Mouse (Mus musculus) bone marrow, adult 2 months (tissue): Measurements from ENCODE around the gene Piezo1. TPM values are rescaled to one million over a fixed set of nuclear protein-coding genes. Genes with fewer than 3 reads are reported as not detected.

Experiments
- H3K27ac ChIP-seq: fragments of 200-500 bp; 2 replicates; pipeline ENCODE4 v1.5.1; 2012; ENCODE audit warnings: low read depth, mild to moderate bottlenecking, control low read depth, inconsistent platforms, low read length; ENCODE audit not compliant: control insufficient read depth, poor library complexity, insufficient read depth
- H3K4me1 ChIP-seq: fragments of 200-500 bp; 2 replicates; pipeline ENCODE4 v1.6.1; 2011; ENCODE audit warnings: low read length; ENCODE audit not compliant: control insufficient read depth, insufficient read depth
- H3K4me3 ChIP-seq: fragments of 200-500 bp; replicated peaks from 2 replicates; pipeline ENCODE3; 2011; ENCODE audit warnings: mild to moderate bottlenecking, low read depth, low read length, control low read depth; ENCODE audit not compliant: control insufficient read depth
- CTCF ChIP-seq: fragments of 200-500 bp; IDR thresholded peaks from 2 replicates; pipeline ENCODE4 v1.5.1; 2011; ENCODE audit warnings: low read length, control low read depth; ENCODE audit not compliant: control insufficient read depth, insufficient read depth
- POLR2A ChIP-seq: fragments of 200-500 bp; IDR thresholded peaks from 2 replicates; pipeline ENCODE4 v1.6.1; 2011; ENCODE audit warnings: low read depth, mild to moderate bottlenecking, control low read depth, low read length, borderline replicate concordance; ENCODE audit not compliant: control insufficient read depth
- WGBS: fragments of 180-500 bp; shearing (Covaris S2); methylation state at CpG from one replicate; pipeline ENCODE4 v1.1.7; 2018; 5-methylcytosine and 5-hydroxymethylcytosine counted together
- polyA plus RNA-seq: library from polyadenylated mRNA; stranded (reverse); fragments of >200 nt; gene quantifications from 2 replicates; pipeline ENCODE4 v1.2.4, GENCODE M21; 2011; ENCODE audit warnings: low replicate concordance; ENCODE audit not compliant: missing spikeins, insufficient read depth, insufficient read length

Piezo1 gene
- polyA plus RNA-seq, 1 experiment = 49.3 TPM

DNA sequence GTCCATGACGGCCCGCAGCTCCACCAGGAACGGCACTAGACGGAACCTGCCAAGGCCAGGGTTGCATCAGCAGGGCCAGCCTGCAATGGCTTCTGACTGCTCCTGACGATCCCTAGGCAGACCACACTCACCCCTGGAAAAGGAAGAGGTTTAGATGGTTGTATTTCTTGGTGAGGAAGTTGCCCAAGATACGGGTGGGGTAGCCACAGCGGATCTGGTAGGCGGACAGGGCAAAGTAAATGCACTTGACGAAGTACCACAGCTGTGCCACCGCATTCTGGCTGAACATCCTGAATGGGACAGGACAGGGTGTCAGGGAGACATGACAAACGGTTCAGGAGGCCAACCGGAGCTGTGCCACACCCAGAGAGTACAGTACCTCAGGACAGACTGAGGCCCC, 66.3 kb downstream of the Piezo1 start:
- H3K27ac ChIP-seq = peak overlapping the region; percentile 84
- peak overlapping the region; percentile 39 for H3K4me3 ChIP-seq
- 42% methylated on average over 12 of the region's 12 CpGs for WGBS
- TF ChIP-seq CTCF (no peak), POLR2A (no peak; the same call in 1 of the 2 replicates)
- peaks cover 7% of the 10 kb centered on the region; the same call in 1 of the 2 replicates for H3K4me1 ChIP-seq

DNA sequence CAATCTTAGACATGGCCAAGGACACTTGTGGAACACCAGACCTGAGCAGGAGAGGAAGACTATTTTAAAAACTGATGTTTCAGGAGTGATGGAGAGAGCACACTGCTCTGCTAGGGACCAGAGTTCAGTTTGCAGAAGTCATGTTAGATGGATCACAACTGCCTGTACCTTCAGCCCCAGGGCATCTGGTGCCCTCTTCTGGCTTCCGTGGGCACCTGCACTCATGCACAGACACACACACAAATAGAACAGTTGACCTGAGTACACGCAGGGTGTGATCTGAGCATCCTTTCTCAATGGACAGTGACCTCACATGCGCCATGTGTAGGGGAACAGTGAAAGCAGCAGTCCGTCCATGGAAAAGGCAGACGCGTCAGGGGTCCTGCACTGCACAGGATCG, 67.3 kb downstream of the Piezo1 start:
- 91% methylated on average over 7 of the region's 7 CpGs for WGBS
- no peak overlapping the region for H3K27ac ChIP-seq
- no peak overlapping the region for H3K4me3 ChIP-seq
- TF ChIP-seq POLR2A = no peak
- TF ChIP-seq CTCF = peak; percentile 49; the same call in 1 of the 2 replicates
- peaks cover 7% of the 10 kb centered on the region; the same call in 1 of the 2 replicates for H3K4me1 ChIP-seq

DNA sequence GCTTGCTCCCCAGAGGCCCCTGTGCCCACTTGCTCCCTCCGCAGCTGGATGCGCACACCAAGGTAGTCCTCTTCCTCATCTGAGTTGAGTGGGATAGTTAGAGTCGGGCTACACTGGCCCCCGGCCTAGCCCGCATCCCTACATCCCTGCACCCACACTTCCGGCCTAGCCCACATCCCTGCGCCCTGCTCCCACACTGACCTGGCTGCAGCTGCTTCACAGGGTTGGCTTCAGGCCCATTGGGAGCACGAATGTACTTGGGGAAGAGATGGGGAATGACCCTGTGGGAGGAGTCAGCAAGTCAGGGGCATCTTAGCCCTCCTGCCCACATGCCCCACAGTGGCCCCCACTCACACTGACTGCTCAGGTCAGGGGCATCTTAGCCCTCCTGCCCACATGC, 68.7 kb downstream of the Piezo1 start:
- Histone ChIP-seq H3K4me1 (peaks cover 7% of the 10 kb centered on the region; the same call in 1 of the 2 replicates), H3K4me3 (no peak overlapping the region), H3K27ac (no peak overlapping the region)
- TF ChIP-seq POLR2A = no peak
- 96% methylated on average over 8 of the region's 8 CpGs for WGBS

DNA sequence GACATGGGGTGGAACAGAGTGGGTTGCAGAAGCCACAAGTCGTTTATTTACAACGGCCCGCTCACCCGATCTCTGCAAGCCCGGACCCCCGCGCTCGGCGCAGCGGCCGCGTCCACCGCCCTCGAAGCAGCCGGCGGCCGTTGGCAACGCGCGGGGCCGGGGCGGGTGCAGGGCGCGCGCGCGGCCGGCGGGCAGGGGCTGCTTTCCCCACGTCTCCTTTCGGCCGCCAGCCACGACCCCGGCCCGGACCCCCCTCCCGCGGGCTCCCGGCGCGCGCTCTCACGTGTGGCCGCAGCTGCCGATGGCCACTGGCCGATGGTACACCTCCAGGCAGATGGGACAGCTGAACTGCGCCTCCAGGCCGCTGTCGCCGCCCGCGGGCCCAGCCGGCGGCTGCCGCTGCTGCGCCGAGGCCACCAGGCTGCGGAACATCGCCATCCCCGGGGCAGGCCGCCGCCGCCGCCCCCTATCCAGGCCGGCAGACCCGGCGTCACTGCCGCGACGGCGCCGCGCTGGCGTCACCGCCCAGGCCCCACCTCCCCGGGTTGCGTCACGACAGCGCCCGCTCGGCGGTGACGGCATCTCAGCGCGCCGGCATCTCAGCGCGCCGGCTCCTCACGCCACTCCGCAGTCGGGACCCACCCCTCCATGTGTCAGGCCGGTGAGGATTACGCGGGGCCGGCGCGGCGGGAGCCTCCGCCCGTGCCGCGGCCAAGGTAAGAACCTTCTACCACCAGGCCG, 75.4 kb downstream of the Piezo1 start, which contains the start of the genes Rnf166 and Ctu2:
Gene Rnf166, minus strand, starts transcription at position 485 of the 741 bp plus-strand sequence.
Gene Ctu2, plus strand, starts transcription at position 564 of the 741 bp plus-strand sequence.
- Histone ChIP-seq H3K4me3 (peak within 1 kb of the TSS; percentile 89), H3K27ac (peak within 1 kb of the TSS; percentile 94), H3K4me1 (peaks cover 8% of the 10 kb centered on the region; the same call in 1 of the 2 replicates)
- TF ChIP-seq POLR2A (peak; percentile 58; the same call in 1 of the 2 replicates), CTCF (no peak)
- under 1% methylated on average over 99 of the region's 103 CpGs for WGBS

DNA sequence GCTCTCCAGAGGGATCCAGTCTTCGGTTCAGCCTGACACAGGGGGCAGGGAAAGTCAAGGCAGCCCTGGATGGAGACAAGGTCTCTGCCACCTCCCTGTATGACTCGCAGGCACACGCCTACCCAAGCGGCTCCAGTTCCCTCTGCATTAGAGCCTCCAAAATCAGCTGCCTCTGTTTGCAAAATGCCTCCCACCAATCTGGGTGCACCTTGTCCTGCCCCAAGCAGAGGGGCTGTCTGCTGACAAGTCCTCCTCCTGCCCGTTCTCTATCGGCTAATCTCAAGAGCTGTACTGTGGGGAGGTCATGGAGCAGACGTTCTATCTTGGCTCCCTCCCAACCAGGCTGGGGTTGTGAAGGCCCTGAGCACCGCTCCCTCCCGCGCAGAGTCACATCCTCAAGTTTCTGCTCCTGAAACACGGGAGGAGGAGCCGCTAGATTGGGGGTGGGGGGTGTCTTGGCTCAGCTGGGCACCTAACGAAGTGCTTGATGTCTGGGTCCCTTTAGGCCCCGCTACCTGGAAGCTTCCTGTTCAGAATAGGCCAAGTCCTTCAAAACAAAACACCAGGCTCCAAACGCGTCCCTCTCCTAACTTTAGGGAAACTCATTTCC, 76.1 kb downstream of the Piezo1 start:
- Histone ChIP-seq H3K27ac (peak overlapping the region; percentile 94), H3K4me1 (peaks cover 10% of the 10 kb centered on the region; the same call in 1 of the 2 replicates), H3K4me3 (peak overlapping the region; percentile 89)
- no peak for TF ChIP-seq POLR2A
- TF ChIP-seq CTCF = no peak
- WGBS = under 1% methylated on average over 16 of the region's 16 CpGs

DNA sequence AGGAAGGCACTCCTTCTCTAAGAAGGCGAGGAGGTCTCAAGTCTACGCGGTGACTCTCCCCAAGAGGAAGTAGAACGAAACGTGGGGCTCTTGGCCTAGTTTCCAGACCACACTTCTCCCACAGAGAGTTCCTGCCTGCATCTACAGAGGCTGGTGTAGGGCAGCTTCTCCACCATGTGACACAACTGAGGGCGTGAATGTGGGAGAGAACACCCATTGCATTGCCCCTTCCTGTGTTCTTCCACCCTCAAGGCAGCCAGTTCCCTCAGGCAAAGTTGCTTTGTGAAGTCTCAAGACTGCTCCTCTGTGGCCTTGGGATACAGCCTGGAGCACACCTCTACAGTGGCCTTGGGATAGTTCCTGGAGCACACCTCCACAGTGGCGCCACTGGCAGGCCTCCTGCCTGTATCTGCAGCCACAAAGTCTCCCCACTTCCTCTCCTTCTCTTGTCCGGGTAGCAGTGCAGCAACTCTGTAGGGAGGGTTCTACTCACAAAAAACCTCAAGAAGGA, 77.2 kb downstream of the Piezo1 start:
- WGBS = 11% methylated on average over 8 of the region's 8 CpGs
- H3K27ac ChIP-seq = peak overlapping the region; percentile 76
- TF ChIP-seq CTCF (no peak), POLR2A (no peak)
- H3K4me1 ChIP-seq = peaks cover 17% of the 10 kb centered on the region; the same call in 1 of the 2 replicates
- peak overlapping the region; percentile 6 for H3K4me3 ChIP-seq

DNA sequence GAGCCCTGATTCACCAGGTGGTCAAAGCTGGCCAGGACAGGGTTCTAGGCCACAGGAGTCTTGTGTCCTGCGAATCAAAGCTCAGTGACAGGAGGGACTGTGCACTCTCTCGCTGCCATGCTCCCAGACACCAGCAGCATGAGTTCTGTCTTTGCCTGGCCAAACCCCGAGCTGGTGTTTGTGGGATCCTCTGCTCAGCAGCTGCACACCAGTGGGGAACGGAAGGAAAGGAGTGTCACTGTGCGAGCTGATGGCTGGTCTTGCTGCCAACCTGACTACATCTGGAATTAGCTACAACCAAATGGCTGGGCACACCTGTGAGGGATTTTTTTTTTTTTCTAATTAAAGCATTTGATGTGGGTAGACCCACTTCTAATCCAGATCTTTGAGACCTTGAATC, 80.4 kb downstream of the Piezo1 start:
- 28% methylated on average over 5 of the region's 5 CpGs for WGBS
- H3K27ac ChIP-seq = peak overlapping the region; percentile 35
- H3K4me1 ChIP-seq = peaks cover 15% of the 10 kb centered on the region; the same call in 1 of the 2 replicates
- TF ChIP-seq POLR2A (no peak), CTCF (no peak)
- H3K4me3 ChIP-seq = peak overlapping the region; percentile 0

DNA sequence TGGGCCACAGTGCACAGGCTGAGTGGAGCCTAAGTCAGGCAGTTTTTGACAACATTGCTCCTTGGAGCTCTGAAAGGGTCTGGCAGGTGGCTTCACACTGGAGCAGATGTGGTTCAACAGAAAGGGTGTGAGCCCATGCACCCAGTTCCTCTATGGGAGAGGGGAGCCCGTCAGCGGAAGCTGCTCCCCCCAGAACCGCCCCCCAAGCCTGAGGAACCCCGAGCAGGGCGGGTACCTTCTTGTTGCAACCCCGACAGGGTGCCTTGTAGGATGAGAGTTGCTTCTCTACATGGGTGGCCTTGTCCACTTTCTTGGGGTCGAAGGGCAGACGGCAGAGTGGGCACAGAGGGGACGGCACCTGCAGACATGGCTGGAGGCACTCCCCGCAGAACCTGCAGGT, 81.2 kb downstream of the Piezo1 start:
- Histone ChIP-seq H3K4me1 (peaks cover 15% of the 10 kb centered on the region; the same call in 1 of the 2 replicates), H3K27ac (peak overlapping the region; percentile 24; the same call in 1 of the 2 replicates), H3K4me3 (no peak overlapping the region)
- 44% methylated on average over 10 of the region's 10 CpGs for WGBS
- no peak for TF ChIP-seq POLR2A
- no peak for TF ChIP-seq CTCF
